Mouse (Mus musculus): ENCODE results near the gene Tmem143. TPM values are rescaled to one million over a fixed set of nuclear protein-coding genes. Genes with fewer than 3 reads are reported as not detected.
"Not testable (repeated sequence)": the region's sequence is repeated elsewhere in the genome, so short reads cannot be mapped to it uniquely, and the experiment has no call there.

Gene Tmem143
- polyA plus RNA-seq, 1 experiment from 2014 or later, result 5.1 TPM

- no peak overlapping the region for H3K27ac ChIP-seq (replicated peaks; ENCODE audit: low read depth, low read length)
- no peaks in the 10 kb centered on the region for H3K9me3 ChIP-seq (ENCODE audit: control insufficient read depth, low read length)
- peaks cover 63% of the 10 kb centered on the region for H3K36me3 ChIP-seq (ENCODE audit: control insufficient read depth, insufficient read depth, low read length)
- DNase-seq (no peak), ATAC-seq (ENCODE audit: low FRiP score, low TSS enrichment) (no peak)
- no peaks in the 10 kb centered on the region for H3K27me3 ChIP-seq (ENCODE audit: control insufficient read depth, insufficient read depth, low read length)
- H3K4me2 ChIP-seq (ENCODE audit: low read length), result no peak overlapping the region
- 94% methylated on average over 7 of the region's 7 CpGs for WGBS
- no peak overlapping the region for H3K4me3 ChIP-seq (replicated peaks; ENCODE audit: low read depth, low read length)
- no peak overlapping the region for H3K9ac ChIP-seq (replicated peaks; ENCODE audit: low read length)
- peaks cover 11% of the 10 kb centered on the region for H3K4me1 ChIP-seq (ENCODE audit: control insufficient read depth, insufficient read depth, low read length)
Measured at GRCm38 (mm10) chr7:45876895-45877294, 19.8 kb upstream of the Tmem143 start.

GRCm38 (mm10) chr7:45878278-45878677 lies 18.5 kb upstream of the Tmem143 start, which contains the start of gene Grin2d:
Gene Grin2d (minus strand): TSS chr7:45878378.
- not testable (repeated sequence) for H3K9me3 ChIP-seq (ENCODE audit: control insufficient read depth, low read length); H3K27ac ChIP-seq (replicated peaks; ENCODE audit: low read depth, low read length); H3K4me2 ChIP-seq (ENCODE audit: low read length); DNase-seq; H3K27me3 ChIP-seq (ENCODE audit: control insufficient read depth, insufficient read depth, low read length); H3K4me3 ChIP-seq (replicated peaks; ENCODE audit: low read depth, low read length); H3K9ac ChIP-seq (replicated peaks; ENCODE audit: low read length); ATAC-seq (ENCODE audit: low FRiP score, low TSS enrichment)
- 94% methylated on average over 1 of the region's 1 CpGs for WGBS
- H3K4me1 ChIP-seq (ENCODE audit: control insufficient read depth, insufficient read depth, low read length), result peaks cover 11% of the 10 kb centered on the region
- peaks cover 76% of the 10 kb centered on the region for H3K36me3 ChIP-seq (ENCODE audit: control insufficient read depth, insufficient read depth, low read length)

DNA sequence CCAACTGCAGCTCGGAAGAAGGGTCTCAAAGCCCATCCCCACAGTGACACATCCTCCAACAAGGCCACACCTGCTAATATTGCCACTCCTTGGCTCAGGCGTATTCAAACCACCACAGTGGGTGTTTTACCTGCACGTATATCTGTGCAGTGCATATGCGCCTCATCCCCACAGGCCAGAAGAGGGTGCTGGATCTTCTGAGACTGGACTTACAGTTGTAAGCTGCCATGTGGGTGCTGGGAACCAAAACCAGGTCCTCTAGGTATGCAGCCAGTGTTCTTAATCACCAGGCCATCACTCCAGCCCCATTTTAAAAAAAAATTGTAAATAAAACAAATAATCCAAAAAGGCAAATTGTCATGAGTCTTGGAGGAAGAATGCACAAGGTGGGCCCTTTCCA lies 16.2 kb upstream of the Tmem143 start:
- Histone ChIP-seq H3K27ac (replicated peaks; ENCODE audit: low read depth, low read length) (no peak overlapping the region), H3K4me1 (ENCODE audit: control insufficient read depth, insufficient read depth, low read length) (no peaks in the 10 kb centered on the region), H3K4me2 (ENCODE audit: low read length) (no peak overlapping the region), H3K4me3 (replicated peaks; ENCODE audit: low read depth, low read length) (no peak overlapping the region), H3K9me3 (ENCODE audit: control insufficient read depth, low read length) (no peaks in the 10 kb centered on the region), H3K9ac (replicated peaks; ENCODE audit: low read length) (no peak overlapping the region), H3K36me3 (ENCODE audit: control insufficient read depth, insufficient read depth, low read length) (peaks cover 86% of the 10 kb centered on the region), H3K27me3 (ENCODE audit: control insufficient read depth, insufficient read depth, low read length) (no peaks in the 10 kb centered on the region)
- ATAC-seq (ENCODE audit: low FRiP score, low TSS enrichment), result no peak
- 98% methylated on average over 4 of the region's 4 CpGs for WGBS
- no peak for DNase-seq

DNA sequence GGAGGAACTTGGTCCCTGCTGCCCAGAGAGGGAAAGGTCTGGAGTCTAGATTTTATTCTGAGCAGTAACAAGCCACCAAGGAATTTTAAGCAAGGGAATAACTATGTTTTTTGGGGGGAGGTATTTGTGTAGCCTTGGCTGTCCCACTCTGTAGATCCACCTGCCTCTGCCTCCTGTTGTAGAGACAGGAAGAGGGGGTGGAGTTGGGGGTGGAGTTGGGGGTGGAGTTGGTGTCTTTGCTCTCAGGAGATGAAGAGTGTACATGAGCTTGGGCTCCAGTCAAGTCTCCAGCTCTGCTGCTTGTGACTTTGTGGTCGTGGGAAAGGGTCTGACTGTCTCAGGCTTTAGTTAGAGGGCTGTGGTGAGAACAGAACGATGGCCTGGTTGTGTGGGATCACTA lies 15.7 kb upstream of the Tmem143 start:
- Histone ChIP-seq H3K9me3 (ENCODE audit: control insufficient read depth, low read length) (no peaks in the 10 kb centered on the region), H3K27ac (replicated peaks; ENCODE audit: low read depth, low read length) (no peak overlapping the region), H3K4me2 (ENCODE audit: low read length) (no peak overlapping the region), H3K9ac (replicated peaks; ENCODE audit: low read length) (no peak overlapping the region), H3K4me3 (replicated peaks; ENCODE audit: low read depth, low read length) (no peak overlapping the region), H3K36me3 (ENCODE audit: control insufficient read depth, insufficient read depth, low read length) (peaks cover 82% of the 10 kb centered on the region), H3K4me1 (ENCODE audit: control insufficient read depth, insufficient read depth, low read length) (no peaks in the 10 kb centered on the region), H3K27me3 (ENCODE audit: control insufficient read depth, insufficient read depth, low read length) (no peaks in the 10 kb centered on the region)
- no peak for DNase-seq
- no peak for ATAC-seq (ENCODE audit: low FRiP score, low TSS enrichment)
- 92% methylated on average over 2 of the region's 2 CpGs for WGBS

DNA sequence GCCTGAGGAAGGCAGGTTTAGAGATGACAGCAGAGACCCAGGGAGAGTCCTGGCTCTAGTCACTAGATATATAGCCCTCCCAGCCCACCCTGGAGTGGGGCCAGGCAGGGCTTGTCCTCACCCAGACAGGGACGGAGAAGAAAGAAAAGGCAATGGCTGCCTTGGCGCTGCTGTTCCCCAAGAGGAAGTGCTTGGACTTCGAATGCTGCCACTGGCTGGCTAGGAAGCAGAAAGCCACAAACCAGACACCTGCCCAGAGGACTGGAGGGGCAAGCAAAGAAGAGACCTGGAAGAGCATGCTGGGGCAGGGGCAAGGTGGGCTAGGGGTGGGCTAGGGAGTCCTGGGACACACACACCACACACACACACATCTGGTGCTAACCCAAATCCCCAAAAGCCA lies 9.5 kb upstream of the Tmem143 start:
- Histone ChIP-seq H3K4me2 (ENCODE audit: low read length) (no peak overlapping the region), H3K27me3 (ENCODE audit: control insufficient read depth, insufficient read depth, low read length) (no peaks in the 10 kb centered on the region), H3K4me1 (ENCODE audit: control insufficient read depth, insufficient read depth, low read length) (no peaks in the 10 kb centered on the region), H3K9ac (replicated peaks; ENCODE audit: low read length) (no peak overlapping the region; the same call in 1 of the 2 replicates), H3K27ac (replicated peaks; ENCODE audit: low read depth, low read length) (no peak overlapping the region), H3K4me3 (replicated peaks; ENCODE audit: low read depth, low read length) (no peak overlapping the region), H3K9me3 (ENCODE audit: control insufficient read depth, low read length) (no peaks in the 10 kb centered on the region), H3K36me3 (ENCODE audit: control insufficient read depth, insufficient read depth, low read length) (peaks cover 31% of the 10 kb centered on the region)
- no peak for DNase-seq
- 55% methylated on average over 3 of the region's 3 CpGs for WGBS
- no peak for ATAC-seq (ENCODE audit: low FRiP score, low TSS enrichment)

GRCm38 (mm10) chr7:45892651-45893050 lies 4.1 kb upstream of the Tmem143 start:
- Histone ChIP-seq H3K27me3 (ENCODE audit: control insufficient read depth, insufficient read depth, low read length) (no peaks in the 10 kb centered on the region), H3K36me3 (ENCODE audit: control insufficient read depth, insufficient read depth, low read length) (no peaks in the 10 kb centered on the region), H3K27ac (replicated peaks; ENCODE audit: low read depth, low read length) (no peak overlapping the region), H3K9ac (replicated peaks; ENCODE audit: low read length) (no peak overlapping the region), H3K4me1 (ENCODE audit: control insufficient read depth, insufficient read depth, low read length) (peaks cover 5% of the 10 kb centered on the region), H3K4me3 (replicated peaks; ENCODE audit: low read depth, low read length) (no peak overlapping the region), H3K9me3 (ENCODE audit: control insufficient read depth, low read length) (no peaks in the 10 kb centered on the region), H3K4me2 (ENCODE audit: low read length) (no peak overlapping the region)
- no peak for DNase-seq
- no peak for ATAC-seq (ENCODE audit: low FRiP score, low TSS enrichment)
- 84% methylated on average over 2 of the region's 2 CpGs for WGBS

GRCm38 (mm10) chr7:45895931-45896516 lies 717 bp upstream of the Tmem143 start:
- WGBS, result 75% methylated on average over 6 of the region's 6 CpGs
- no peaks in the 10 kb centered on the region for H3K9me3 ChIP-seq (ENCODE audit: control insufficient read depth, low read length)

DNA sequence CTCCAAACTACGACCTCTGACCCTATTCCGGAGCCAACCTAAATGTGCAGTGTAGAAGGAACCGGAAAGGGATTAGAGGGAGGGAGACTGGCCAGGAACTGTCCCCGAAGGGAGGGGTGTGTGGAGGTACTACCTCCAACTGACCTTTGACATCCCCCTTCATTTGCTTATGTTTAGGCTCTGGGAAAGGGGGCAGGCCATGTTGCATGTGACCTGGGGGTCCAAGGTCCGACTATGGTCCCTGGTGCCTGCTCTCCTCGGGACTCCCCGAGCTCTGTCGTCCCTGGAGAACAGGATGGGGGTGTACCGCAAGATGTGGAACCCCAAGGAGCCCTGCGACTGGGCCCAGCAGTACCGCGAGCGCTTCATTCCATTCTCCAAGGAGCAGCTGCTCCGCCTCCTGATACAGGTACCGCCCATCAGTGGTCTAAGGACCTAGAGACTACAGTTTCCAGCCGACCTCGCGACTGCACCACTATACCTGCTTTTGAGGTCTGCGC lies 567 bp downstream of the Tmem143 start:
- Histone ChIP-seq H3K27ac (replicated peaks; ENCODE audit: low read depth, low read length) (peak overlapping the region; percentile 65), H3K4me1 (ENCODE audit: control insufficient read depth, insufficient read depth, low read length) (peaks cover 8% of the 10 kb centered on the region), H3K36me3 (ENCODE audit: control insufficient read depth, insufficient read depth, low read length) (no peaks in the 10 kb centered on the region), H3K9ac (replicated peaks; ENCODE audit: low read length) (peak overlapping the region; percentile 65), H3K4me2 (ENCODE audit: low read length) (peak overlapping the region; percentile 81), H3K27me3 (ENCODE audit: control insufficient read depth, insufficient read depth, low read length) (no peaks in the 10 kb centered on the region), H3K9me3 (ENCODE audit: control insufficient read depth, low read length) (no peaks in the 10 kb centered on the region), H3K4me3 (replicated peaks; ENCODE audit: low read depth, low read length) (peak overlapping the region; percentile 49)
- DNase-seq (peak; percentile 61), ATAC-seq (ENCODE audit: low FRiP score, low TSS enrichment) (peak; percentile 55)
- WGBS, result under 1% methylated on average over 19 of the region's 19 CpGs

More at GRCm38 (mm10) chr7:45895931-45896516, 717 bp upstream of the Tmem143 start:
- Histone ChIP-seq H3K4me2 (ENCODE audit: low read length) (peak overlapping the region; percentile 81), H3K4me3 (replicated peaks; ENCODE audit: low read depth, low read length) (peak overlapping the region; percentile 49), H3K27ac (replicated peaks; ENCODE audit: low read depth, low read length) (no peak overlapping the region), H3K4me1 (ENCODE audit: control insufficient read depth, insufficient read depth, low read length) (peaks cover 8% of the 10 kb centered on the region), H3K9ac (replicated peaks; ENCODE audit: low read length) (no peak overlapping the region), H3K27me3 (ENCODE audit: control insufficient read depth, insufficient read depth, low read length) (no peaks in the 10 kb centered on the region), H3K36me3 (ENCODE audit: control insufficient read depth, insufficient read depth, low read length) (no peaks in the 10 kb centered on the region)
- ATAC-seq (ENCODE audit: low FRiP score, low TSS enrichment) (peak; percentile 25; the same call in 1 of the 2 replicates), DNase-seq (no peak)

DNA sequence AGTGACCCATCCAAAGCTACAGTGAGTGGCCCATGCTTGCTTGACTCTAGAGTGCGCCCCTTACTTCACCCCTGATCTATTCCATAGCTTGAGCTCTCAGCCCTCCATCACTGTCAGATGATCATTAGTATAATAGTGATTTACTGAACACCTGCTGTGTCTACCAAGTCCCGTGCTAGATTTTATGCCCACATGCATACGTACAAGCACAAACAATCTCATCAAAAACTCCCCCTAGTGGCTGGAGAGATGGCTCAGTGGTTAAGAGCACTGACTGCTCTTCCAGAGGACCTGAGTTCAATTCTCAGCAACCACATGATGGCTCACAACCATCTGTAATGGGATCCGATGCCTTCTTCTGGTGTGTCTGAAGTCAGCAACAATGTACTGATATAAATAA lies 1.4 kb downstream of the Tmem143 start:
- Histone ChIP-seq H3K4me2 (ENCODE audit: low read length) (peak overlapping the region; percentile 81), H3K4me3 (replicated peaks; ENCODE audit: low read depth, low read length) (peak overlapping the region; percentile 49), H3K9ac (replicated peaks; ENCODE audit: low read length) (peak overlapping the region; percentile 65; the same call in 1 of the 2 replicates)
- not testable (repeated sequence) for H3K27me3 ChIP-seq (ENCODE audit: control insufficient read depth, insufficient read depth, low read length); H3K27ac ChIP-seq (replicated peaks; ENCODE audit: low read depth, low read length); H3K36me3 ChIP-seq (ENCODE audit: control insufficient read depth, insufficient read depth, low read length); H3K9me3 ChIP-seq (ENCODE audit: control insufficient read depth, low read length); H3K4me1 ChIP-seq (ENCODE audit: control insufficient read depth, insufficient read depth, low read length); ATAC-seq (ENCODE audit: low FRiP score, low TSS enrichment)
- WGBS, result 50% methylated on average over 4 of the region's 4 CpGs
- DNase-seq, result peak; percentile 53

Data from midbrain, embryonic 14.5 days (tissue).